In genomic region chr10:79853860-79854795, GRCm38 (mm10) we compare ENCODE assay signal across 8 mouse cellular contexts. TPM values are rescaled to one million over a fixed set of nuclear protein-coding genes. Genes with fewer than 3 reads are reported as not detected.
DNase-seq lines count a peak whose midpoint lies in the region; ATAC-seq lines count a peak whose summit lies in the region.

TSS of gene Ptbp1 (plus strand) at chr10:79854427.

- H3K36me3 ChIP-seq in forebrain, embryonic 14.5 days (ENCODE audit: control insufficient read depth, insufficient read depth, low read length): peaks cover 24% of the 10 kb centered on the region
- H3K36me3 ChIP-seq in neural tube, embryonic 15.5 days: peaks cover 13% of the 10 kb centered on the region

- peaks cover 45% of the 10 kb centered on the region for H3K4me1 ChIP-seq in forebrain, embryonic 14.5 days (ENCODE audit: control insufficient read depth, insufficient read depth, low read length)
- H3K4me1 ChIP-seq in neural tube, embryonic 15.5 days: peaks cover 65% of the 10 kb centered on the region

- ATAC-seq in forebrain, embryonic 14.5 days: peak; percentile 91
- ATAC-seq in neural tube, embryonic 15.5 days (ENCODE audit: low FRiP score): peak; percentile 94

- WGBS in forebrain, embryonic 14.5 days: under 1% methylated on average over 74 of the region's 75 CpGs
- under 1% methylated on average over 75 of the region's 75 CpGs for WGBS in neural tube, embryonic 15.5 days

- H3K4me3 ChIP-seq in forebrain, embryonic 14.5 days (ENCODE audit: low read depth, low read length): peak within 1 kb of the TSS; percentile 97
- peak within 1 kb of the TSS; percentile 92 for H3K4me3 ChIP-seq in neural tube, embryonic 15.5 days (replicated peaks)

- peak within 1 kb of the TSS; percentile 90 for H3K4me2 ChIP-seq in forebrain, embryonic 14.5 days (ENCODE audit: low read length)
- peak within 1 kb of the TSS; percentile 92 for H3K4me2 ChIP-seq in neural tube, embryonic 15.5 days

- H3K27me3 ChIP-seq in forebrain, embryonic 14.5 days (replicated peaks; ENCODE audit: control insufficient read depth, insufficient read depth, low read length): no peaks in the 10 kb centered on the region
- no peaks in the 10 kb centered on the region for H3K27me3 ChIP-seq in neural tube, embryonic 15.5 days (replicated peaks)

- intact Hi-C loops in heart, postnatal 14 days (cut with DNase I): no loop called here

- peak; percentile 100 for DNase-seq in ES-CJ7 (ENCODE audit: low read depth, low spot score)
- peak; percentile 98 for DNase-seq in cerebellum, adult 11 months
- DNase-seq in forebrain, embryonic 14.5 days (ENCODE audit: low spot score): peak; percentile 100
- DNase-seq in heart, postnatal 14 days: peak; percentile 98
- peak; percentile 99 for DNase-seq in layer of hippocampus, adult 11-12 months (ENCODE audit: low spot score)
- DNase-seq in lung, adult 18-20 months: peak; percentile 99
- DNase-seq in testis, postnatal 14 days (ENCODE audit: low spot score): peak; percentile 100

- H3K27ac ChIP-seq in forebrain, embryonic 14.5 days (ENCODE audit: low read depth, low read length): peak within 1 kb of the TSS; percentile 99
- peak within 1 kb of the TSS; percentile 100 for H3K27ac ChIP-seq in neural tube, embryonic 15.5 days (replicated peaks)

- no peaks in the 10 kb centered on the region for H3K9me3 ChIP-seq in forebrain, embryonic 14.5 days (replicated peaks; ENCODE audit: control insufficient read depth, low read length)
- no peaks in the 10 kb centered on the region for H3K9me3 ChIP-seq in neural tube, embryonic 15.5 days (replicated peaks)

- peak within 1 kb of the TSS; percentile 94 for H3K9ac ChIP-seq in forebrain, embryonic 14.5 days (ENCODE audit: low read length)
- peak within 1 kb of the TSS; percentile 99 for H3K9ac ChIP-seq in neural tube, embryonic 15.5 days (replicated peaks)

RNA-seq across cellular contexts. Expression of gene Ptbp1, which starts in this region (rescaled TPM):
- 98.2 and 109 TPM in 2 replicates for polyA plus RNA-seq in forebrain, embryonic 14.5 days (2014; fragmentation: Nextera tagmentation; extraction: Ambion mirVana)
- total RNA-seq in heart, postnatal 14 days (2021): 10 to 100 TPM; 82.2 TPM
- polyA plus RNA-seq in neural tube, embryonic 15.5 days (2015; fragmentation: Nextera tagmentation; extraction: Ambion mirVana): 55.8 and 121 TPM in 2 replicates

Comparison
In these comparisons a context has a peak if more than half of its experiments do, and no peak if none do; other contexts are left out.
1. Peak in every context shown above with its lines: DNase-seq, ATAC-seq, H3K4me3 ChIP-seq and H3K27ac ChIP-seq.